Mouse (Mus musculus) intestine, embryonic 14.5 days (tissue): Measurements from ENCODE around the gene 6430628N08Rik. TPM values are rescaled to one million over a fixed set of nuclear protein-coding genes. Genes with fewer than 3 reads are reported as not detected.
A peak's percentile ranks its signal among the peaks of the same experiment; 100 is the strongest.

Source experiments
- ATAC-seq: fragments of 200-750 bp; cut with Nextera tagmentation; replicated peaks from 2 replicates; pipeline ENCODE4 v1.8.0; 2017; ENCODE audit warnings: low read depth, moderate number of reproducible peaks, moderate TSS enrichment, moderate library complexity; ENCODE audit not compliant: low FRiP score, low TSS enrichment
- DNase-seq: peaks from one replicate; pipeline ENCODE4 v3.0.0-alpha.2; 2018; ENCODE audit warnings: low spot score
- H3K27ac ChIP-seq: fragments of 300-500 bp; sonication (generic); 2 replicates; pipeline ENCODE4 v1.5.1; 2014; ENCODE audit warnings: low read depth, mild to moderate bottlenecking, control low read depth
- H3K27me3 ChIP-seq: fragments of 300-500 bp; sonication (generic); replicated peaks from 2 replicates; pipeline ENCODE4 v1.6.1; 2014; ENCODE audit warnings: low read length, control low read depth; ENCODE audit not compliant: control insufficient read depth, insufficient read depth
- H3K36me3 ChIP-seq: fragments of 300-500 bp; sonication (generic); 2 replicates; pipeline ENCODE4 v1.6.1; 2014; ENCODE audit warnings: low read length, control low read depth; ENCODE audit not compliant: control insufficient read depth, insufficient read depth
- H3K4me1 ChIP-seq: fragments of 300-500 bp; sonication (generic); replicated peaks from 2 replicates; pipeline ENCODE4 v1.6.1; 2014; ENCODE audit warnings: low read length, control low read depth, mixed read lengths; ENCODE audit not compliant: control insufficient read depth, insufficient read depth
- H3K4me2 ChIP-seq: fragments of 300-500 bp; sonication (generic); 2 replicates; pipeline ENCODE4 v1.6.1; 2014; ENCODE audit warnings: low read length
- H3K4me3 ChIP-seq: fragments of 300-500 bp; sonication (generic); 2 replicates; pipeline ENCODE4 v1.5.1; 2014; ENCODE audit warnings: low read depth, low read length, control low read depth, mixed read lengths
- H3K9ac ChIP-seq: fragments of 300-500 bp; sonication (generic); 2 replicates; pipeline ENCODE4 v1.6.1; 2014; ENCODE audit warnings: mild to moderate bottlenecking, low read length
- H3K9me3 ChIP-seq: fragments of 300-500 bp; sonication (generic); 2 replicates; pipeline ENCODE4 v1.6.1; 2016; ENCODE audit warnings: low read length, control low read depth; ENCODE audit not compliant: control insufficient read depth
- WGBS: fragments of 180-500 bp; shearing (Covaris S2); extraction: QIAGEN DNeasy Blood & Tissue Kit; methylation state at CpG from one replicate; pipeline ENCODE4 v1.1.7; 2014; 5-methylcytosine and 5-hydroxymethylcytosine counted together
- polyA plus RNA-seq: library from polyadenylated mRNA; unstranded; fragments of >200 nt; fragmentation: Nextera tagmentation; extraction: Ambion mirVana; gene quantifications from 2 replicates; pipeline ENCODE4 v1.2.1, GENCODE M21; 2014

Gene 6430628N08Rik
- polyA plus RNA-seq, 1 experiment from 2014 or later: not detected

- Histone ChIP-seq H3K4me1 (no peaks in the 10 kb centered on the region), H3K4me3 (no peak overlapping the region), H3K9ac (no peak overlapping the region), H3K4me2 (no peak overlapping the region), H3K9me3 (no peaks in the 10 kb centered on the region), H3K27ac (no peak overlapping the region), H3K36me3 (no peaks in the 10 kb centered on the region), H3K27me3 (peaks cover 18% of the 10 kb centered on the region)
- ATAC-seq (no peak), DNase-seq (no peak)
- WGBS: 72% methylated on average over 16 of the region's 16 CpGs
Observed at GRCm38 (mm10) chr4:115923262-115923880, 32.9 kb downstream of the 6430628N08Rik start.

GRCm38 (mm10) chr4:115927637-115928036 lies 37.2 kb downstream of the 6430628N08Rik start:
- H3K4me3 ChIP-seq: no peak overlapping the region
- H3K27me3 ChIP-seq: peaks cover 57% of the 10 kb centered on the region
- H3K9me3 ChIP-seq: no peaks in the 10 kb centered on the region
- H3K27ac ChIP-seq: no peak overlapping the region
- ATAC-seq (no peak), DNase-seq (no peak)
- H3K4me1 ChIP-seq: no peaks in the 10 kb centered on the region
- H3K36me3 ChIP-seq: no peaks in the 10 kb centered on the region
- WGBS: 25% methylated on average over 7 of the region's 7 CpGs
- no peak overlapping the region for H3K4me2 ChIP-seq
- no peak overlapping the region for H3K9ac ChIP-seq

- peaks cover under 1% of the 10 kb centered on the region; the same call in 1 of the 2 replicates for H3K4me1 ChIP-seq
- H3K27ac ChIP-seq: no peak overlapping the region
- peaks cover 93% of the 10 kb centered on the region for H3K27me3 ChIP-seq
- no peak overlapping the region for H3K4me2 ChIP-seq
- no peak overlapping the region for H3K9ac ChIP-seq
- ATAC-seq: no peak
- no peaks in the 10 kb centered on the region for H3K36me3 ChIP-seq
- DNase-seq: no peak
- WGBS: 36% methylated on average over 13 of the region's 13 CpGs
- H3K9me3 ChIP-seq: no peaks in the 10 kb centered on the region
- H3K4me3 ChIP-seq: no peak overlapping the region
Observed at GRCm38 (mm10) chr4:115931556-115932088, 41.2 kb downstream of the 6430628N08Rik start.

GRCm38 (mm10) chr4:115935835-115936581 lies 45.5 kb downstream of the 6430628N08Rik start:
- Histone ChIP-seq H3K27me3 (peaks cover 99% of the 10 kb centered on the region), H3K9ac (no peak overlapping the region), H3K4me1 (peaks cover 3% of the 10 kb centered on the region), H3K4me3 (no peak overlapping the region), H3K27ac (no peak overlapping the region), H3K9me3 (no peaks in the 10 kb centered on the region), H3K4me2 (no peak overlapping the region), H3K36me3 (no peaks in the 10 kb centered on the region)
- peak; percentile 73 for DNase-seq
- ATAC-seq: no peak
- WGBS: 2% methylated on average over 36 of the region's 36 CpGs

GRCm38 (mm10) chr4:115936646-115937045 lies 46.2 kb downstream of the 6430628N08Rik start:
- no peak overlapping the region for H3K4me2 ChIP-seq
- WGBS: 1% methylated on average over 20 of the region's 20 CpGs
- no peak overlapping the region for H3K9ac ChIP-seq
- H3K27me3 ChIP-seq: peaks cover 99% of the 10 kb centered on the region
- H3K27ac ChIP-seq: no peak overlapping the region
- DNase-seq: no peak
- H3K36me3 ChIP-seq: no peaks in the 10 kb centered on the region
- peaks cover 3% of the 10 kb centered on the region for H3K4me1 ChIP-seq
- no peaks in the 10 kb centered on the region for H3K9me3 ChIP-seq
- no peak overlapping the region for H3K4me3 ChIP-seq
- no peak for ATAC-seq

- Histone ChIP-seq H3K9me3 (no peaks in the 10 kb centered on the region), H3K27ac (no peak overlapping the region), H3K27me3 (peaks cover 99% of the 10 kb centered on the region), H3K4me1 (peaks cover 3% of the 10 kb centered on the region), H3K4me2 (no peak overlapping the region), H3K36me3 (no peaks in the 10 kb centered on the region), H3K4me3 (no peak overlapping the region), H3K9ac (no peak overlapping the region)
- 4% methylated on average over 19 of the region's 19 CpGs for WGBS
- DNase-seq (peak; percentile 70), ATAC-seq (no peak)
Observed at GRCm38 (mm10) chr4:115937061-115937976, 46.9 kb downstream of the 6430628N08Rik start.

GRCm38 (mm10) chr4:115938276-115939160 lies 48.1 kb downstream of the 6430628N08Rik start:
- peak; percentile 86 for DNase-seq
- no peak overlapping the region for H3K4me2 ChIP-seq
- 2% methylated on average over 37 of the region's 37 CpGs for WGBS

More at GRCm38 (mm10) chr4:115938276-115939160, 48.1 kb downstream of the 6430628N08Rik start:
- Histone ChIP-seq H3K27ac (no peak overlapping the region), H3K4me3 (no peak overlapping the region), H3K9ac (no peak overlapping the region), H3K27me3 (peaks cover 99% of the 10 kb centered on the region), H3K4me1 (peaks cover 3% of the 10 kb centered on the region), H3K9me3 (no peaks in the 10 kb centered on the region), H3K36me3 (no peaks in the 10 kb centered on the region)
- no peak for ATAC-seq
